Mouse (Mus musculus) embryonic facial prominence, embryonic 11.5 days (tissue): Measurements from ENCODE around the gene Zfp217. TPM values are rescaled to one million over a fixed set of nuclear protein-coding genes. Genes with fewer than 3 reads are reported as not detected.

Experiments
- ATAC-seq: fragments of 200-750 bp; cut with Nextera tagmentation; replicated peaks from 2 replicates; pipeline ENCODE4 v1.8.0; 2017; ENCODE audit warnings: low read depth; ENCODE audit not compliant: insufficient number of reproducible peaks, low FRiP score, low TSS enrichment
- DNase-seq: peaks from one replicate; pipeline ENCODE4 v3.0.0-alpha.2; 2015; ENCODE audit warnings: low spot score
- H3K27ac ChIP-seq: fragments of 300-500 bp; sonication (generic); replicated peaks from 2 replicates; pipeline ENCODE4 v1.5.1; 2014; ENCODE audit warnings: mild to moderate bottlenecking, low read depth, low read length, control low read depth
- H3K27me3 ChIP-seq: fragments of 300-500 bp; sonication (generic); 2 replicates; pipeline ENCODE4 v1.6.1; 2014; ENCODE audit warnings: mild to moderate bottlenecking, low read length, moderate library complexity, mixed read lengths; ENCODE audit not compliant: control insufficient read depth, insufficient read depth
- H3K36me3 ChIP-seq: fragments of 300-500 bp; sonication (generic); replicated peaks from 2 replicates; pipeline ENCODE4 v1.6.1; 2014; ENCODE audit warnings: low read depth, mild to moderate bottlenecking, low read length, moderate library complexity, mixed read lengths; ENCODE audit not compliant: control insufficient read depth, insufficient read depth
- H3K4me1 ChIP-seq: fragments of 300-500 bp; sonication (generic); 2 replicates; pipeline ENCODE4 v1.6.1; 2014; ENCODE audit warnings: low read length, mixed read lengths; ENCODE audit not compliant: control insufficient read depth, insufficient read depth
- H3K4me2 ChIP-seq: fragments of 300-500 bp; sonication (generic); 2 replicates; pipeline ENCODE4 v1.6.1; 2014; ENCODE audit warnings: low read depth, mild to moderate bottlenecking, control low read depth, low read length, moderate library complexity
- H3K4me3 ChIP-seq: fragments of 300-500 bp; sonication (generic); 2 replicates; pipeline ENCODE4 v1.5.1; 2014; ENCODE audit warnings: low read depth, low read length, control low read depth
- H3K9ac ChIP-seq: fragments of 300-500 bp; sonication (generic); replicated peaks from 2 replicates; pipeline ENCODE4 v1.6.1; 2014; ENCODE audit warnings: mild to moderate bottlenecking, control low read depth, low read length
- H3K9me3 ChIP-seq: fragments of 300-500 bp; sonication (generic); replicated peaks from 2 replicates; pipeline ENCODE4 v1.6.1; 2016; ENCODE audit warnings: mild to moderate bottlenecking, low read length, inconsistent platforms, mixed read lengths; ENCODE audit not compliant: control insufficient read depth
- WGBS: fragments of 180-500 bp; shearing (Covaris S2); extraction: QIAGEN DNeasy Blood & Tissue Kit; methylation state at CpG from one replicate; pipeline ENCODE4 v1.1.7; 2014; 5-methylcytosine and 5-hydroxymethylcytosine counted together
- polyA plus RNA-seq: library from polyadenylated mRNA; unstranded; fragments of >200 nt; fragmentation: Nextera tagmentation; extraction: Ambion mirVana; gene quantifications from 2 replicates; pipeline ENCODE4 v1.2.1, GENCODE M21; 2014

Zfp217 gene
- polyA plus RNA-seq, 1 experiment from 2014 or later, result 3.9 TPM

GRCm38 (mm10) chr2:170129923-170130779 is 17.8 kb downstream of the Zfp217 start:
- Histone ChIP-seq H3K4me1 (peaks cover 5% of the 10 kb centered on the region), H3K9ac (peak overlapping the region; percentile 98), H3K4me2 (peak overlapping the region; percentile 59), H3K4me3 (peak overlapping the region; percentile 94), H3K9me3 (no peaks in the 10 kb centered on the region), H3K27ac (peak overlapping the region; percentile 94), H3K36me3 (no peaks in the 10 kb centered on the region), H3K27me3 (no peaks in the 10 kb centered on the region)
- DNase-seq (peak; percentile 75), ATAC-seq (peak; percentile 41)
- under 1% methylated on average over 40 of the region's 48 CpGs for WGBS

DNA sequence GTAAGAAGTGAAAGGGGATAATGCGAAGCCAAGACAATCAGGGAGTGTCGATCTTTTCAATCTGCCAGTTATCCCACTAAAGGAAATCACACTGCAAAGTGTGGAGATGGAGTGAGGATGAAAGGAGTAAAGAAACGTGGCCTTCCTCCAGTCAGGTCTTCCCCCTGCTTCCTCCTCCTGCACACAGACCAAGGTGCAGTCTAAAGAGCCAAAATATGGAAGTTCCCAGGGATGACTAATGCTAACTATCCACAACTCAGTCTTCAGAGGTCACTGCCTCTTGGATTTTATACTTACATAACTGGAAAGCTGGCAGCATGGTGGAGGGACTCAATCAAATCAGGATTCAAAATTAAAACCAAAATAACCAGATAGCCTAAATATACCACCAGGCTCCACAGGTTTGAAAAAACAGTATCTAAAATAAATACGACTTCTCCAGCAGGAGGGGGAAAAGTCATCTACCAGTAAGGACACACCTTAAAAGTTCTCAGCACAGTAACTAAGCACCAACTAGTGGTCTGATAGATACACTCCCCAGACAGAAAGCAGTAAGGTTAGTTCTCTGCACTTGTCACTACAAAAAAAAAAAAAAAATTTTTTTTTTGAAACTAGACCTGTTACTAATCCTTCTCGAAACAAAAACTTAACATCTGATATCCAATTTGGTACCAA is 18.5 kb downstream of the Zfp217 start:
- Histone ChIP-seq H3K9me3 (no peaks in the 10 kb centered on the region), H3K4me1 (peaks cover 5% of the 10 kb centered on the region), H3K9ac (peak overlapping the region; percentile 98), H3K36me3 (no peaks in the 10 kb centered on the region), H3K27ac (peak overlapping the region; percentile 94; the same call in 1 of the 2 replicates), H3K27me3 (no peaks in the 10 kb centered on the region), H3K4me2 (peak overlapping the region; percentile 59), H3K4me3 (peak overlapping the region; percentile 94; the same call in 1 of the 2 replicates)
- DNase-seq (no peak), ATAC-seq (no peak)
- 15% methylated on average over 5 of the region's 5 CpGs for WGBS

DNA sequence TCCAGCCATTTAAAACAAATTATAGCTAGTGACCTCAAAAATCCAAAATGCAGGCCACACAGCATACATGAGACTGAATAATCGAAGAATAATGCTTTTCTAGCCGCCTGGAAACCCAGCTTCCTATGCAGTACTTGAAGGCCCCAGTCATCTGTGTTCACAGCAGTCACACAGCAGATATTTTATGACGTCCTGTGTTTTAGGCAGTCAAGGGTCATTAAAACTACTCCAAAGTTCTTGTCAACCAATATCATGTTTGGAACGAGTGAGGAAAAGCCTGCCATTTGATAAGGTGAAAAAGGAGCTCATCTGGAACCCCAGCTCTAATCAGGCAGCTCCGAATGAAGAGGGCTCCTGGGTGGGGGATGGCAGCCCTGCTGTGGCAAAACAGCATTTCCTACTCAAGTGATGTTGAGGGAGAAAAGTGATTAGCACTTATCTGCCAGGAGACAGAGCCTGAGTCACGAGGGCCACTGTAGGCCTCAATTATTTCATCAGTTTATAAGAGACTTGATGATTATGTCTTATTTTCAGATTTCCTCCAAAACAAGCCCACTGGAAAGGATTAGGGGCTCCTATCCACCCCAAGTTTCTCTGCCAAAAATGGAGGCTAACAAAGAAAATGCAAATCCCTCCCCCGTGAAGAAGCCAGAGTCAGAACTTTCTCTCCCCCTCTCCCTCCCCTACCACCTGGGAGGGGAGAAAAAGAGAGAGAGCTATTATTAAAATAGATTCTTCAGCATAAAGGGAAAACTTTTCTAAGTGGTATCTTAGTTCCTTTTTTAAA is 19.2 kb downstream of the Zfp217 start:
- Histone ChIP-seq H3K9me3 (no peaks in the 10 kb centered on the region), H3K4me1 (peaks cover 5% of the 10 kb centered on the region), H3K27ac (0 out of 2 replicates have a peak overlapping the region, but pooled peaks have one; percentile 21), H3K4me2 (peak overlapping the region; percentile 34), H3K4me3 (no peak overlapping the region), H3K9ac (peak overlapping the region; percentile 25), H3K27me3 (no peaks in the 10 kb centered on the region), H3K36me3 (no peaks in the 10 kb centered on the region)
- ATAC-seq, result no peak
- WGBS, result 21% methylated on average over 7 of the region's 7 CpGs
- no peak for DNase-seq

DNA sequence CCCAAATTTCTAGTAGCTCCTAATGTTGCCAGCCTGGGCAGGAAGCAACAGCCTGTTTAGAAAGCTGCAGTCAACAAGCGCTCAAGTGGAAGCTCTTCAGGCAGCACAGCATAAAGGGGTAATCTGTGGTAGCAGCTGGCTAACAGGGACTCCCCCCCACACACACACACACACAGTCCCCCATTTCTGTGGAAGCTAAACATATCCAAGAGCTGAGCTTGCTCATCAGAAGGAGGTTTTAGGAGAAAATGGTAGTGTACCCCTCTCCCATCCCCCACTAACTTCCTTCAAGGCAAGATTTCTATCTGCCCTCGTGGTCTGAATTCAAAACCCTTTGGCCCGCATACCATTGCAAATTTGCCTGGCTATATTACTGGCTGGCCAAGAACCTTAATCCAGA is 20.4 kb downstream of the Zfp217 start:
- H3K4me2 ChIP-seq, result no peak overlapping the region
- H3K4me1 ChIP-seq, result peaks cover 5% of the 10 kb centered on the region
- no peak overlapping the region for H3K9ac ChIP-seq

DNA sequence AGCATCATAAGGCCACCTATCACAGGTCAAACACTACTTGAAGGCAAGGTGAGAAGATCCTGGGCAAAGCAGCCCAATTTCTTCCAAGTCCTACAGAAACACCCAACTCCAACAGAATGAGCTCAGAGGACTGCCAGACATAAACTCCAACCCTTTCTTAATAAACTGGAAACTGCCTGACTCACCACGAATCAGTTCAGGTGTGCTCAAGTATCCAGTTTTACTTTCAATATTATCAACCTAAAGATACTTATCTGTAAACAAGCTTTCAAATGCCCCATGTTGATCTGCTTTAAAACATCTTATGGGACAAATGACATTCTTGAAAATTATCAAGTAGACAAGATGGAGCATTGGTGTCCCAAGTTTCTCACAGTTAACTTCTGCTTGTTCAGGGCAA is 21.6 kb downstream of the Zfp217 start:
- no peaks in the 10 kb centered on the region for H3K9me3 ChIP-seq
- peaks cover 5% of the 10 kb centered on the region for H3K4me1 ChIP-seq
- H3K27ac ChIP-seq, result no peak overlapping the region
- no peak overlapping the region for H3K4me2 ChIP-seq
- no peak overlapping the region for H3K4me3 ChIP-seq
- H3K27me3 ChIP-seq, result no peaks in the 10 kb centered on the region
- no peak overlapping the region for H3K9ac ChIP-seq
- no peak for DNase-seq
- 84% methylated on average over 1 of the region's 1 CpGs for WGBS
- H3K36me3 ChIP-seq, result no peaks in the 10 kb centered on the region
- no peak for ATAC-seq

More for the DNA sequence above, 20.4 kb downstream of the Zfp217 start:
- Histone ChIP-seq H3K4me3 (no peak overlapping the region), H3K36me3 (no peaks in the 10 kb centered on the region), H3K27ac (no peak overlapping the region), H3K27me3 (no peaks in the 10 kb centered on the region), H3K9me3 (no peaks in the 10 kb centered on the region)
- WGBS, result 46% methylated on average over 3 of the region's 3 CpGs
- DNase-seq, result no peak
- ATAC-seq, result no peak

- WGBS, result 86% methylated on average over 7 of the region's 7 CpGs
- H3K4me1 ChIP-seq, result no peaks in the 10 kb centered on the region; the same call in 1 of the 2 replicates
- peaks cover 10% of the 10 kb centered on the region for H3K36me3 ChIP-seq
- H3K9me3 ChIP-seq, result no peaks in the 10 kb centered on the region
- no peaks in the 10 kb centered on the region for H3K27me3 ChIP-seq
- H3K9ac ChIP-seq, result no peak overlapping the region
- no peak overlapping the region for H3K27ac ChIP-seq
- no peak for ATAC-seq
- H3K4me2 ChIP-seq, result no peak overlapping the region
- no peak for DNase-seq
- H3K4me3 ChIP-seq, result no peak overlapping the region
These were observed 25.7 kb downstream of the Zfp217 start for GRCm38 (mm10) chr2:170122197-170122596.

- H3K9ac ChIP-seq, result no peak overlapping the region
- H3K4me2 ChIP-seq, result no peak overlapping the region
- peaks cover 10% of the 10 kb centered on the region for H3K36me3 ChIP-seq
- no peak overlapping the region for H3K4me3 ChIP-seq
- H3K27ac ChIP-seq, result no peak overlapping the region
- WGBS, result 89% methylated on average over 19 of the region's 19 CpGs
- DNase-seq (no peak), ATAC-seq (no peak)
- H3K27me3 ChIP-seq, result no peaks in the 10 kb centered on the region
- no peaks in the 10 kb centered on the region for H3K9me3 ChIP-seq
- H3K4me1 ChIP-seq, result no peaks in the 10 kb centered on the region; the same call in 1 of the 2 replicates
These were observed 27.5 kb downstream of the Zfp217 start for GRCm38 (mm10) chr2:170120139-170121027.
